In genomic region chr1:36467446-36467845, GRCm38 (mm10) we compare ENCODE assay signal across 15 mouse cellular contexts.
"Had no signal": no experiment of that assay in that cellular context is flagged by ENCODE, and none has a peak within 500 bp of the region (broad histone marks: within the 10 kb centered on the region; RNA-seq: fewer than 3 reads in every experiment).

No protein-coding gene starts in this region.

- H3K4me3 ChIP-seq: layer of hippocampus, adult 2 months; limb, embryonic 12.5 days; lung, embryonic 15.5 days; neural tube, embryonic 13.5 days had no signal

- H3K27ac ChIP-seq: kidney, postnatal 0 days; layer of hippocampus, adult 2 months; limb, embryonic 12.5 days; lung, embryonic 15.5 days; macrophage; neural tube, embryonic 13.5 days had no signal

- H3K9ac ChIP-seq: limb, embryonic 12.5 days; lung, embryonic 15.5 days; neural tube, embryonic 13.5 days had no signal

- H3K36me3 ChIP-seq: limb, embryonic 12.5 days; lung, embryonic 15.5 days; neural tube, embryonic 13.5 days had no signal

- H3K9me3 ChIP-seq: limb, embryonic 12.5 days; lung, embryonic 15.5 days; neural tube, embryonic 13.5 days had no signal

- DNase-seq: kidney, adult 11 months; kidney, adult 9 months; kidney, postnatal 4 days; lung, postnatal 14 days; midbrain, embryonic 14.5 days; right cerebral cortex, postnatal 4 days; spleen, adult 18-20 months; thymus, adult 2 months; thymus, postnatal 36 days had no signal
